Mouse (Mus musculus): Measurements from ENCODE around the gene Snrk. TPM values are rescaled to one million over a fixed set of nuclear protein-coding genes. Genes with fewer than 3 reads are reported as not detected.
A peak's percentile ranks its signal among the peaks of the same experiment; 100 is the strongest.

The Snrk gene
- total and polyA plus RNA-seq, 3 experiments = 9.1 to 446 (median 10.7) TPM

DNA sequence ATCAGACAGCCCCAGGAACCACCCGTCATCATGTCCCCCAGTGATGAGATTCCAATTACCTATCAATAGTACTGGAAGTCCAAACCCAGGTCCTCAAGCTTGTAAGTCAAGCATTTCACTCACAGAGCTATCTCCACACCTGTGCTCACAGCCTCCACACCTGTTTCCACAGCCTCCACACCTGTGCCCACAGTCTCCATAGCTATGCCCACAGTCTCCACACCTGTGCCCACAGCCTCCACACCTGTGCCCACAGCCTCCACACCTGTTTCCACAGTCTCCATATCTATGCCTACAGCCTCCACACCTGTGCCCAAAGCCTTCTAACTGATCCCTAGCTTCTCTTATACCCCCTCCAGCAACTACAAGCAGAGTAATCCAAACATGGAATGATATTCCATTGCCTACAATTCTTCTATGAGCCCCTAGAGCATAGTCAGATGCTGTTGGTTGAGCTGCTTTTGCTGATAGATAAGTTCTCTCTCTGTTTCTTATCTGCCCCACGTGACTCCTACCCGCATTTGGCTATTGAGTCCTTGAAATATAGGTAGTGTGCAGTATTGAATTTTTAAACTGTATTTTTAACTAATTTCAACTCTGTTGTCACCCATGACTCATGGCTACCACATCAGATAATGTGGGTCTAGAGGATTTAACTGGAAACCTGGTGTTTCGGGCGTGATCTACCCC lies 20.1 kb upstream of the Snrk start:
- Histone ChIP-seq H3K36me3 (ENCODE audit: control insufficient read depth in 1 of 2, insufficient read depth in 2 of 2, low read length in 2 of 2) (peaks cover 0 to 6% of the 10 kb centered on the region in 2 experiments; a peak in 2 of 4 replicates), H3K4me3 (ENCODE audit: control insufficient read depth in 1 of 2, insufficient read depth in 1 of 2, low read depth in 2 of 2, low read length in 2 of 2) (peak overlapping the region in 1 of 2 experiments; percentile 24; a peak in 1 of 4 replicates), H3K4me1 (ENCODE audit: control insufficient read depth in 1 of 2, insufficient read depth in 2 of 2, low read length in 2 of 2) (peaks cover 2 to 11% of the 10 kb centered on the region in 2 experiments; a peak in 3 of 4 replicates), H3K9me3 (replicated peaks; ENCODE audit: insufficient read depth, low read length) (no peaks in the 10 kb centered on the region), H3K27me3 (ENCODE audit: control insufficient read depth in 1 of 2, insufficient read depth in 2 of 2, low read length in 2 of 2) (no peaks in the 10 kb centered on the region), H3K9ac (ENCODE audit: control insufficient read depth, low read depth, low read length, poor library complexity, severe bottlenecking) (no peak overlapping the region), H3K79me2 (ENCODE audit: control insufficient read depth, insufficient read depth, low read length, poor library complexity) (no peaks in the 10 kb centered on the region), H3K27ac (ENCODE audit: control insufficient read depth, low read depth, low read length) (no peak overlapping the region)
- TF ChIP-seq BHLHE40 (IDR thresholded peaks at IDR 0.05; ENCODE audit: borderline replicate concordance, low read depth, low read length) (peak; percentile 38; the same call in 1 of the 2 replicates), MAX (IDR thresholded peaks at IDR 0.05; ENCODE audit: low read length) (peak; percentile 32; the same call in 1 of the 2 replicates), ZMIZ1 (IDR thresholded peaks at IDR 0.05; ENCODE audit: low read depth, low read length) (no peak), CHD1 (IDR thresholded peaks at IDR 0.05; ENCODE audit: low read depth, low read length) (no peak), USF1 (IDR thresholded peaks at IDR 0.05; ENCODE audit: low read depth, low read length) (peak; percentile 93), MEF2A (IDR thresholded peaks at IDR 0.05; ENCODE audit: extremely low read depth, insufficient replicate concordance, low read depth, low read length, poor library complexity, severe bottlenecking) (no peak), GATA1 (IDR thresholded peaks at IDR 0.05; ENCODE audit: low read depth, low read length) (peak; percentile 65; the same call in 1 of the 2 replicates), USF2 (IDR thresholded peaks at IDR 0.05; ENCODE audit: borderline replicate concordance in 1 of 2, insufficient read depth in 1 of 2, low read depth in 1 of 2, low read length in 2 of 2) (peak in 1 of 2 experiments; percentile 73; a peak in 2 of 4 replicates), ZNF384 (IDR thresholded peaks at IDR 0.05; ENCODE audit: low read depth, low read length) (no peak)
- peak; percentile 21 for DNase-seq (ENCODE audit: low read depth, low spot score)

DNA sequence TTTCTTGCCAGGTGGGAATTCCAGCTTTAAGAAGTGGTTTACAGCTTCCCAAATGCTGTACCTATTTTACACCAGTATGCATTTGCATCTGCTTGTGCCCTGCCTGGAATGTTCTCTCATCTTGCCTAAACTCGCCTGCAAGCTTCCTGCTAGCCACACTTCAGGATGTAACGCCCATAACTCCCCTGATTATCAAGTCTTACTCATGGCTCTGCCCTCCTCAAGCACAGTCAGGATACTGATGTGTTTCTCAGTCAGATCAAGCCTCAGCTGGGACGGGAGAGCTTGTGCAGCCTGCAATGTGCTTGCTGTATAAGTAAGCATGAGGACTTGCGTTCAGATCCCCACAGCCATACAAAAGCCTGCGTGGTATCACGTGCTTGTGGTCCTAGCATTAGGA lies 19.5 kb upstream of the Snrk start:
- Histone ChIP-seq H3K36me3 (ENCODE audit: control insufficient read depth in 1 of 2, insufficient read depth in 2 of 2, low read length in 2 of 2) (peaks cover 0 to 6% of the 10 kb centered on the region in 2 experiments; a peak in 2 of 4 replicates), H3K9me3 (replicated peaks; ENCODE audit: insufficient read depth, low read length) (no peaks in the 10 kb centered on the region), H3K27me3 (ENCODE audit: control insufficient read depth in 1 of 2, insufficient read depth in 2 of 2, low read length in 2 of 2) (no peaks in the 10 kb centered on the region), H3K79me2 (ENCODE audit: control insufficient read depth, insufficient read depth, low read length, poor library complexity) (no peaks in the 10 kb centered on the region), H3K27ac (ENCODE audit: control insufficient read depth, low read depth, low read length) (no peak overlapping the region), H3K9ac (ENCODE audit: control insufficient read depth, low read depth, low read length, poor library complexity, severe bottlenecking) (no peak overlapping the region), H3K4me3 (ENCODE audit: control insufficient read depth in 1 of 2, insufficient read depth in 1 of 2, low read depth in 2 of 2, low read length in 2 of 2) (peak overlapping the region in 1 of 2 experiments; percentile 24; a peak in 1 of 4 replicates), H3K4me1 (ENCODE audit: control insufficient read depth in 1 of 2, insufficient read depth in 2 of 2, low read length in 2 of 2) (peaks cover 2 to 11% of the 10 kb centered on the region in 2 experiments; a peak in 3 of 4 replicates)
- no peak for TF ChIP-seq POLR2A (IDR thresholded peaks at IDR 0.05; ENCODE audit: control insufficient read depth in 1 of 2, insufficient read depth in 1 of 2, low read depth in 1 of 2, low read length in 2 of 2, poor library complexity in 1 of 2)
- peak; percentile 52 for DNase-seq (ENCODE audit: low read depth, low spot score)

DNA sequence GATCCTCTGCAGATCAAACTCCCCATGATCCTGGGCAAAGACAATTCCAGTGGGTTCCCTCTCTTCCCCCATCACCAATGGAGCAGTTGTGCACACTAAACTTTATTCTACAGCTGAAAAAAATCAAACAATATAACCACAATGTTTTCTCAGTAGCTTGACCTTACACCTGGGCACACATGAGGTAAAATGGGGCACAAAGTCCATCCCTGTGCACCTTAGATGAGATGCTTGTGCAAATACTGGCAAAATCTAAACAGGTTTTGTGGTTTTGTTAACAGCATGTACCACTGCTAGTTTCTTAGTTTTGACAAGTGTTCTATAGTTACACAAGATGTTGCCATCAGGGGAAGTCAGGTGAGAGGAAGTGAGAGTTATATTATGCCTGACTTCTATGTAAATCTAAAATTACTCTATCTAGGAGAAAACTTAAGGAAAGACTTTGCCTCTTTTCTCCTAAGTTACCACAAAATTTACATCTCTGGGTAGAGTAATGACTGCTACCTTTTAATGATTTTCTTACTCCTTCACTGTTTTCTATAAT lies 16.4 kb upstream of the Snrk start:
- H3K4me3 ChIP-seq (ENCODE audit: control insufficient read depth in 1 of 2, insufficient read depth in 1 of 2, low read depth in 2 of 2, low read length in 2 of 2) = no peak overlapping the region
- TF ChIP-seq NELFE (IDR thresholded peaks at IDR 0.05; ENCODE audit: low read depth, low read length) (no peak), E2F4 (IDR thresholded peaks at IDR 0.05; ENCODE audit: borderline replicate concordance, low read depth, low read length) (no peak), ZMIZ1 (IDR thresholded peaks at IDR 0.05; ENCODE audit: low read depth, low read length) (no peak), ZC3H11A (IDR thresholded peaks at IDR 0.05; ENCODE audit: low read depth, low read length) (no peak), POLR2AphosphoS5 (IDR thresholded peaks at IDR 0.05; ENCODE audit: borderline replicate concordance, low read depth, low read length) (no peak), POLR2A (IDR thresholded peaks at IDR 0.05; ENCODE audit: control insufficient read depth in 1 of 2, insufficient read depth in 1 of 2, low read depth in 1 of 2, low read length in 2 of 2, poor library complexity in 1 of 2) (no peak), CHD2 (IDR thresholded peaks at IDR 0.05; ENCODE audit: low read length) (no peak), ELF1 (IDR thresholded peaks at IDR 0.05; ENCODE audit: low read depth, low read length) (no peak), MAX (IDR thresholded peaks at IDR 0.05; ENCODE audit: low read length) (no peak), ETS1 (IDR thresholded peaks at IDR 0.05; ENCODE audit: low read depth, low read length) (no peak)
- no peak overlapping the region for H3K27ac ChIP-seq (ENCODE audit: control insufficient read depth, low read depth, low read length)
- peaks cover 0 to 10% of the 10 kb centered on the region in 2 experiments; a peak in 2 of 4 replicates for H3K36me3 ChIP-seq (ENCODE audit: control insufficient read depth in 1 of 2, insufficient read depth in 2 of 2, low read length in 2 of 2)
- H3K9ac ChIP-seq (ENCODE audit: control insufficient read depth, low read depth, low read length, poor library complexity, severe bottlenecking) = no peak overlapping the region
- no peak for DNase-seq (ENCODE audit: low read depth, low spot score)
- no peaks in the 10 kb centered on the region for H3K9me3 ChIP-seq (replicated peaks; ENCODE audit: insufficient read depth, low read length)
- H3K4me1 ChIP-seq (ENCODE audit: control insufficient read depth in 1 of 2, insufficient read depth in 2 of 2, low read length in 2 of 2) = peaks cover 2 to 15% of the 10 kb centered on the region in 2 experiments; a peak in 3 of 4 replicates
- no peaks in the 10 kb centered on the region for H3K27me3 ChIP-seq (ENCODE audit: control insufficient read depth in 1 of 2, insufficient read depth in 2 of 2, low read length in 2 of 2)
- H3K79me2 ChIP-seq (ENCODE audit: control insufficient read depth, insufficient read depth, low read length, poor library complexity) = no peaks in the 10 kb centered on the region
